Mouse (Mus musculus) yolk sac, embryonic 10.5 days (tissue): ENCODE measurements around the gene Lrit2.
A peak's percentile ranks its signal among the peaks of the same experiment; 100 is the strongest.

Experiments used
- DNase-seq: peaks from one replicate; pipeline ENCODE4 v3.0.0-alpha.2; 2017; ENCODE audit warnings: low spot score

Gene Lrit2

GRCm38 (mm10) chr14:37067629-37068028, at the start of gene Lrit2:
Gene Lrit2 (plus strand): TSS chr14:37067929.
- DNase-seq: no peak

GRCm38 (mm10) chr14:37027248-37027933, 40.3 kb upstream of the Lrit2 start:
- DNase-seq: no peak

DNA sequence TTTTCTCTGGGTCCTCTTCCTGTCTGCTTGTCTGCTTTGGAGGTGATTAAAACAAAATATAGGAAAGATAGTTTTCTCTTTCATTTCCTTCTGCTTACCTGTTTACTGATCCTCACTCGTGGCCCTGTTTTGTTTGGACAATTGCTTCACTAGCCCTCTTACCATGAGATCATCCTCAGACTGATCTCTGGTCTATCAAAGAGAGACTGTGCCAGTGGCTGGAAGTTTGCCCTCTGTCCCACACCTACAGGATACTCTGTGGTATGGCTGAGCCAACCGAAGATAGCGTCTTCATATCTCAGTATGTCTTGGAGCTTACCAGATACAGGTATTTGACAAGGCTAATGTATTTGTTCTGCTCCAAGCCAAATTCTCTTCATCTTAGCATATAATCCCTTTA, 39.8 kb upstream of the Lrit2 start:
- DNase-seq: no peak

DNA sequence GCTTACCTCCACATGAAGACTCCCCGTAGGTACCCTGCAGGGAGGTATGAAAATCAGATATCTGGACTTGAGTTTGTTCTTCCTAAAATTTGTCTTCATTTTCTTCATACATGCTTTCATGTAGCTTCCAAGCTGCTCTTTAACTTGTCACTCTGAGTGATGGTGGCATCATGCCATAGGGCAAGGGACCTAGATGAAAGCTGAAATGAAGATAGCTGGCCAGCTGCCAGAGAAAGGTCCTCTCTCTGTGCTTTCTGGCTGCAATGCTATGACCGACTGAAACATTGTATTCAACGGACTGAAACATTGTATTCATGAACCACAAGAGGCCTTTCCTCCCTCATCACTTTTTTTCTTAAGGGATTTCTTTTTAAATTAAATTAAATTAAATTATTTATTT, 39.2 kb upstream of the Lrit2 start:
- DNase-seq: no peak

- DNase-seq: no peak
These were observed 35.1 kb upstream of the Lrit2 start for GRCm38 (mm10) chr14:37032481-37033104.

GRCm38 (mm10) chr14:37033241-37033640, 34.5 kb upstream of the Lrit2 start:
- peak; percentile 33 for DNase-seq

- DNase-seq: no peak
These were observed 33.3 kb upstream of the Lrit2 start for GRCm38 (mm10) chr14:37034432-37034831.

GRCm38 (mm10) chr14:37048914-37049410, 18.8 kb upstream of the Lrit2 start, which contains the start of gene Rgr:
Gene Rgr (minus strand): TSS chr14:37048964.
- no peak for DNase-seq

- DNase-seq: no peak
These were observed 2.9 kb upstream of the Lrit2 start for GRCm38 (mm10) chr14:37064849-37065248.

GRCm38 (mm10) chr14:37066636-37067035, 1.1 kb upstream of the Lrit2 start:
- DNase-seq: no peak

DNA sequence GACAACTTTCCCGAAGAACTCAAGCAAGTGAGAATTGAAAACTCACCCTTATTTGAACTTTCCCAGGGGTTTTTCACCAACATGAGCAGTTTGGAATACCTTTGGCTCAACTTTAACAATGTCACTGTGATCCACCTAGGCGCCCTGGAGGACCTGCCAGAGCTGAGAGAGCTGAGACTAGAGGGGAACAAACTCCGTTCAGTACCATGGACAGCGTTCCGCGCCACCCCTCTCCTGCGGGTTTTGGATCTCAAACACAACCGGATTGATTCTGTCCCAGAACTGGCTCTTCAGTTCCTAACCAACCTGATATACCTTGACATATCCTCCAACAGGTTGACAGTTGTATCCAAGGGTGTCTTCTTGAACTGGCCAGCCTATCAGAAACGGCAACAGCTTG, 787 bp downstream of the Lrit2 start:
- DNase-seq: peak; percentile 40

- DNase-seq: no peak
These were observed 13.0 kb downstream of the Lrit2 start for GRCm38 (mm10) chr14:37080724-37081123.

DNA sequence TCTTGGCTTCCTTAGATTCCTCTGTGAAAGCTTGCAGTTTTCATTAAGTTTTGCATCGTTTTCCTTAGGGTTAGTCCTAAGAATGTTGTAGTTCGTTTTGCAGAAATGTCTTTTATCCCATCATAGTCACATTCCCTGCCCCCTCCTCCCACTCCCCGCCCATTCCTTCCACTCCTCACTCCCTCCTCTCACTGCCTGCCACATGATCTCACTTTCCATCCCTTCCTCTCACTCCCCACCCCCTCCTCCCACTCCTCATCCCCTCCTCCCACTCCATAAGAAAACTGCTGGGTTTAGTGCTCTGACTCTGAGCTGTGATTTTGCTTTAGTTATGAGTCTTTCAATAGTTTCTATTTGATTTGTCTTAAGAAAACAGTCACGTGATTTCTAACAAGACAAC, 16.0 kb downstream of the Lrit2 start:
- DNase-seq: no peak

DNA sequence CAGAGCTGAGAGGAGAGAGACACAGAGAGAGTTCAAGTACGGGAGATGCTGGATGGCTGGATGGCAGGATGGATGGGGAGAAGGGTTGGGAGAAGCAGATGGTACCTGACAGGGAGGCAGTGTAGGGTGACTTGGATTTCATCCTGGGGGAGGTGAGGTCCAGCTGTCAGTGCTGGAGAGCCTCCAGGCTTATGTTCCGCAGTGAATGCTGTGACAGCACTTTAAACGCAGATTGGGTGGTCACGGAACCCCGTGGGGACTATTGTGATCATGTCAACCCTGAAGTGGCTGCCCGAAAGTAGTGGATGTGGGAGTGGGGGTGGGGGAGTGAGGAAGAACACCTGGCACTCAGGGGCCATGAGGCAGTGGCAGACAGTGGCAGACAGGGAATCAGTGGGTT, 26.7 kb downstream of the Lrit2 start:
- no peak for DNase-seq

- DNase-seq: no peak
These were observed 27.8 kb downstream of the Lrit2 start for GRCm38 (mm10) chr14:37095556-37095955.

DNA sequence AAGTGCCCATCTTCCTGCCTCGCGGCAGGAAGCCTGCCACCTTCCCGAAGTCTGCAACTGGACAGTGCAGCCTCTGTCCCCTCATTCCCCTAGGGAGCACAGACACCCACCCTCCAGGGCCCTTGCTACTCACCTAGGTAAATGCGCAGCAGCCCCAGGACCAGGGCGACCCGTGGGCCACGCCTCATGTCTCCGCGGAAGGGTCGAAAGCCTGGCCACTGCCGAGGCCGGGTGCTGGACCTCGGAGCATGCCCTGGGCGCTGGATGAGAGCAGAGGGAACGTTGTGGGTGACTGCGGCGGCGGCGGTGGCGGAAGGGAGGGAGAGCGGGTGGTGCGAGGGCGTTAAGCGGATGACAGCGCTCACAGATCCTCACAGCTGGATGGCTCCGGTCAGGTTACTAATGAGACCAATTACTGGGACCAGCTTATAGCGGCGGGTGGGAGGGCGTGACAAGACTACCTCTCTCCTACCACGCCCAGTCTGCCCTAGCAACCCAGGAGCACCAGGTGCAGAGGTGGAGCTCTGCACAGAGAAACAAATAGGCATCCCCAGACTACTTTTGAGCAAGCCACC, 30.3 kb downstream of the Lrit2 start, which contains the start of gene Cdhr1:
TSS of gene Cdhr1 (minus strand) at position 392 of the 575 bp plus-strand sequence.
- no peak for DNase-seq

GRCm38 (mm10) chr14:37101531-37101930, 33.8 kb downstream of the Lrit2 start:
- DNase-seq: no peak

GRCm38 (mm10) chr14:37102484-37102883, 34.8 kb downstream of the Lrit2 start:
- no peak for DNase-seq

DNA sequence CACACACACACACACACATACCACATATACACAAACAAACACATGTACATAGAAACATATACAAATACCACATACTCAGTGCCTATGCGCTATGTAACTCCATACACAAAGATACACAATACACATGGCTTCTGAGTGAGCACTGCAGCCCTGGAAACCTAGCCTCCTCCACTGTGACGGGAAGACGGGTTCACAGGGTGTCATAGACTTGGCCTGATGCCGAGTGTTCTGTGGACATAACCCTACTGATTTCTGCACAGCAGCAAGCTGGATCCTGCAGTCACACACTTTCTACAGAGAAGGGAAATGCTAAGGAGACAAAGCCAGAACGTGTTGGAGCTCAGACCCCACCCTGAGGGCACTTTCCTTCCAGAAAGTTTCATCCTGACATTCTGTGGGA, 37.0 kb downstream of the Lrit2 start:
- no peak for DNase-seq

GRCm38 (mm10) chr14:37105846-37106245, 38.1 kb downstream of the Lrit2 start:
- no peak for DNase-seq

DNA sequence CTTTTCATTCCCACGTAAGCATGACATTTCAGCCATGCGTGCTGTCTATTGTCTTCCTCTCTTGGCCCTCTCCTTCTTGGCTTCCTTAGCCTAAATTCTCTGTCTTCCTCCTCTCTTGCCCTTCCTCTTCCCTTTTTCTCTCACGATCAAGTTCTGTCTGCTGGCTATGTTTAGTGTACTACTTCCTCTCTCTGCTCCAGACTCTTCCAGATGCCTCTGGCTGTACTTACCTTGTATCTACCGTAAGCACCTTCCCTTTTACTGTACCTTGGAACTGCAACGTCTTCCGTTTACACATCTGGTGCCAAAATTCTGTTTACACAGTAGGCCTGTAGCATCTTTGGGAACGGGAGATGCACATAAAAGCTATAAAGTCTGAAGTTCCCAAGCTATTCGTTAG, 41.7 kb downstream of the Lrit2 start:
- DNase-seq: no peak

GRCm38 (mm10) chr14:37109975-37110374, 42.2 kb downstream of the Lrit2 start:
- peak; percentile 21 for DNase-seq

DNA sequence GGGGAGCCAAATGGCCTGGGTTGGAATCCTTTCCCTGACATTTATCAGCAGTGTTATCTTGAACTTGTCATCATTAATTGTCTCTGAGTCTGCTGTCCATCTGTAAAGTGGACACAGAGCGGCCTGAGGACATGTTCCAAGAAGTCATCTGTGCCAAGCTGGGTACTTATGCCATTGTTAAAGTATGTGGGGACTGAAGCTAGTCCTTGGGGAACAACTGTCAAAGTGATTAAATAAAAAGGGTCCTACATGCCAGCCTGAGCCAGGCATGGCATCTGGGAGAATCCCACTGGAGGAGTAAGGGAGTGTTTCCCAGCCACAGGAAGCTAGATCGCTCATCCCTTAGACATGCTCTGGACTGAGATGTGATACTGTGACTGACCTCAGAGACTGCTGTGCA, 42.7 kb downstream of the Lrit2 start:
- no peak for DNase-seq
